Mouse (Mus musculus): ENCODE results near the gene Arl3.

DNA sequence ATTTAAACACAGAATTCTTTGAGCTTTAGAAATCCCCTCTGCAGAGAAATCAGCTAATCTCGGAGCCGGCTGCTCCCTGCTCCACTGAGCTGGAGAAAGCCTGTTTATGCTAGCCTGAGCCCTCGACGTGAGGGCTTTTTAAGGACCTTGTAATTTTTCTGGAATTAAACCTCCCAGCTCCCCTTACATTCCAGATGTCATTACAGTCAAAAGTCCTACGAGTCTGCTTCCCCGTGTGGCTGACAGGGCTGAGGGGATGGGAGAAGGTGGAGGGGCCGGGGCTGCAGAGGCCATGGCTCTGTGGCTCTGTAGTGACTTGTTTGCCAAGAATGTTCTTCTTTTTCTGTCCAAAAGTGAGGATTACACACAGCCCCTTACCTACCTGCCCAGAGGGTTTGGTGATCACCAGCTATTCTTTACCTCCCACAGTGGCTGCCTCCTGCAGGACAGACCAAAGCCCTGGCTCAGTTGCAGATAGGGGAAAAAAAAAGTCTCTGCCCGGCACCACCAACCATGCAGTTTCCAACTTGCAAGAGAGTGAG, 42.5 kb downstream of the Arl3 start:
- TF ChIP-seq CTCF (conservative IDR thresholded peaks at IDR 0.05; ENCODE audit: low read length) (no peak), POU5F1 (IDR thresholded peaks at IDR 0.05; ENCODE audit: borderline replicate concordance, low read length) (no peak), NANOG (IDR thresholded peaks at IDR 0.05; ENCODE audit: borderline replicate concordance, low read length) (no peak)

All from E14TG2a.4 (cell line).